Mouse (Mus musculus) lung, embryonic 15.5 days (tissue): ENCODE data around the gene Fis1. TPM values are rescaled to one million over a fixed set of nuclear protein-coding genes. Genes with fewer than 3 reads are reported as not detected.

ENCODE experiments used
- ATAC-seq: fragments of 200-750 bp; cut with Nextera tagmentation; 2 replicates; pipeline ENCODE4 v1.8.0; 2017; ENCODE audit warnings: moderate number of reproducible peaks, borderline replicate concordance; ENCODE audit not compliant: low FRiP score, low TSS enrichment; ENCODE audit errors: extremely low read depth
- H3K27ac ChIP-seq: fragments of 300-500 bp; sonication (generic); 2 replicates; pipeline ENCODE4 v1.5.1; 2015; ENCODE audit warnings: moderate library complexity, mild to moderate bottlenecking, inconsistent platforms
- H3K27me3 ChIP-seq: fragments of 300-500 bp; sonication (generic); 2 replicates; pipeline ENCODE4 v1.6.1; 2015; ENCODE audit warnings: inconsistent platforms
- H3K36me3 ChIP-seq: fragments of 300-500 bp; sonication (generic); 2 replicates; pipeline ENCODE4 v1.6.1; 2015; ENCODE audit warnings: inconsistent platforms
- H3K4me1 ChIP-seq: fragments of 300-500 bp; sonication (generic); 2 replicates; pipeline ENCODE4 v1.6.1; 2015; ENCODE audit warnings: inconsistent platforms
- H3K4me2 ChIP-seq: fragments of 300-500 bp; sonication (generic); 2 replicates; pipeline ENCODE4 v1.6.1; 2015; ENCODE audit warnings: inconsistent platforms, mild to moderate bottlenecking, moderate library complexity
- H3K4me3 ChIP-seq: fragments of 300-500 bp; sonication (generic); 2 replicates; pipeline ENCODE4 v1.5.1; 2015; ENCODE audit warnings: mild to moderate bottlenecking, inconsistent platforms
- H3K9ac ChIP-seq: fragments of 300-500 bp; sonication (generic); 2 replicates; pipeline ENCODE4 v1.6.1; 2015; ENCODE audit warnings: inconsistent platforms
- H3K9me3 ChIP-seq: fragments of 300-500 bp; sonication (generic); 2 replicates; pipeline ENCODE4 v1.6.1; 2016; ENCODE audit warnings: inconsistent platforms
- WGBS: fragments of 180-500 bp; shearing (Covaris S2); methylation state at CpG from one replicate; pipeline ENCODE4 v1.1.7; 2015; 5-methylcytosine and 5-hydroxymethylcytosine counted together
- polyA plus RNA-seq: library from polyadenylated mRNA; unstranded; fragments of >200 nt; fragmentation: Nextera tagmentation; extraction: Ambion mirVana; gene quantifications from 2 replicates; pipeline ENCODE4 v1.2.1, GENCODE M21; 2015

The Fis1 gene
- 291 and 292 TPM in 2 replicates for polyA plus RNA-seq

DNA sequence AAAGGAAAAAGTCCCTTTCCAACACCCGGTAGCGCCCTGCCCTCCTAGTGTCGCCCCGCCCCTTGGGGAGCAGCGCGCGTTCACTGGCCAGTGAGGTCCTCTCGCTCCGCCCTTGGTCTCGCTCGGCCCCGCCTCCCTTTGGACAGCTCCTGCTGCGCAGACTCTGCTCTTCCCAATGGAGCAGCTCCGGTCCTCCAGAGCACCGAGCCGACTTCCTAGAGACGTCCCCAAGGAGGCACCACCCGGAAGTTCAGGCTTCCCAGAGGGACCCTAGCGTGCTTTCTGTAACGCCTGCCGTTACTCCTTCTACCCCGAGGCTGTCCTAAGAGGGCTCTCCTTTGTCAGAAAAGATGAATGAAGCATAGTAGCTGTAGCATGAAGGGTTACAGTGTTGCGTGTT, at the start of gene Fis1:
Gene Fis1 (plus strand): TSS at position 261 of the 400 bp plus-strand sequence.
- peaks cover 24% of the 10 kb centered on the region for H3K4me1 ChIP-seq
- no peaks in the 10 kb centered on the region for H3K27me3 ChIP-seq
- no peaks in the 10 kb centered on the region for H3K36me3 ChIP-seq
- H3K4me2 ChIP-seq, result peak within 1 kb of the TSS; percentile 73
- ATAC-seq, result peak; percentile 99
- under 1% methylated on average over 23 of the region's 23 CpGs for WGBS
- peak within 1 kb of the TSS; percentile 76 for H3K27ac ChIP-seq
- peak within 1 kb of the TSS; percentile 80 for H3K9ac ChIP-seq
- no peaks in the 10 kb centered on the region for H3K9me3 ChIP-seq
- peak within 1 kb of the TSS; percentile 72 for H3K4me3 ChIP-seq

DNA sequence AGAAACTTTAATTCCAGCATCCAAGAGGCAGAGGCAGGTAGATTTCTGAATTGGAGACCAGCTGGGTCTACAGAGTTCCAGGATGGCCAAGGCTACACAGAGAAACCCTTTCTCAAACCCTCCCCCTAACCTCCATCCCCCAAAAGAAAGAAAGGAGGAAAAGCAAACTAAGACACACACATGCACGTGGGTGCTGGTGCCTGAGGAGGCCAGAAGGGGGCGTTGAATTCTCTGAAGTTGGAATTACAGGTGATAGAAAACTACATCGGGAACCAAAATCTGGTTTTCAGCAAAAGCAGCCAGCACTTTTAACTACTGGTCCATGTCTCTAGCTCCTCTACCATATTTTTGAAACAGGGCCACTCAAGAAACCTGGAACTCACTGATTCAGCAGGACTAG, 48.5 kb upstream of the Fis1 start:
- Histone ChIP-seq H3K9ac (no peak overlapping the region), H3K4me3 (no peak overlapping the region), H3K4me2 (no peak overlapping the region), H3K4me1 (0 out of 2 replicates have a peak, but pooled peaks cover 10% of the 10 kb centered on the region), H3K36me3 (no peaks in the 10 kb centered on the region), H3K9me3 (no peaks in the 10 kb centered on the region), H3K27me3 (no peaks in the 10 kb centered on the region), H3K27ac (no peak overlapping the region)
- 54% methylated on average over 3 of the region's 3 CpGs for WGBS
- ATAC-seq, result no peak

DNA sequence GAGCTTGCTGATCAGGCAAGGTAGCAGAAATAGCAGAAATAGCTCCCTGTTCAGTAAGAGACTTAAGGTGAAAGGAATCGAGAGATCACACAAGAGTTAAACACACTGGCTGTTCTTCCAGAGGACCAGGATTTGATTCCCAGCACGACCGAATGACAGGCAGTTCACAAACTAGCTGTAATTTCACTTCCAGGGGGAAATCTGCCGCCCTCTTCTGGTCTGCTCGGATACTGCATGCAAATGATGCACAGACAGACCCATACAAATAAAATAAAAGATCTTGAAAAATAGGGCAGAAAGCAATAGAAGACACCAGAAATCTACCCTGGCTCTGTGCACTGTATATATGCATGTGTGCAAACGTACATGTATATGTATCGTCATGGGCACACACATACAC, 47.4 kb upstream of the Fis1 start:
- Histone ChIP-seq H3K4me2 (no peak overlapping the region), H3K4me1 (0 out of 2 replicates have a peak, but pooled peaks cover 10% of the 10 kb centered on the region), H3K27me3 (no peaks in the 10 kb centered on the region), H3K9ac (no peak overlapping the region), H3K9me3 (no peaks in the 10 kb centered on the region), H3K36me3 (no peaks in the 10 kb centered on the region), H3K27ac (no peak overlapping the region), H3K4me3 (no peak overlapping the region)
- whole genome bisulfite sequencing, result 48% methylated on average over 7 of the region's 7 CpGs
- no peak for ATAC-seq

DNA sequence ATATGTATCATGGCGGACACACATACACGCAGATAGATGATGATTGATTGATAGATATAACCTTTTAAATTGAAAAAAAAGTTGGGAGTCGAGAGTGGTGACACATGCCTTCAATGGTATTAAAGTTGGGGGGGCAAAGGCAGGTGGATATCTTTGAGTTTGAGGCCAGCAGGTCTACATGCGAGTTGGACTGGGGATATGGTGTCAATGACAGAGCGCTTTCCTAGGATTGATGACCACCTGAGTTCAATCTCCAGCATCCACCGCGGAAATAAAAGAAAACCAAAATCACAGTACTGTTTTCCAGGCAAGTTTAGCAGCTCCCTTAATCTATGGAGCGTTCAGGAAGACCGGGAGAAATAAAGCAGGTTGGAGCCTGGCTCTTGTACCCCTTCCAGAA, 45.5 kb upstream of the Fis1 start:
- peak overlapping the region; percentile 29 for H3K9ac ChIP-seq
- 36% methylated on average over 9 of the region's 9 CpGs for WGBS
- H3K4me1 ChIP-seq, result 0 out of 2 replicates have a peak, but pooled peaks cover 10% of the 10 kb centered on the region

DNA sequence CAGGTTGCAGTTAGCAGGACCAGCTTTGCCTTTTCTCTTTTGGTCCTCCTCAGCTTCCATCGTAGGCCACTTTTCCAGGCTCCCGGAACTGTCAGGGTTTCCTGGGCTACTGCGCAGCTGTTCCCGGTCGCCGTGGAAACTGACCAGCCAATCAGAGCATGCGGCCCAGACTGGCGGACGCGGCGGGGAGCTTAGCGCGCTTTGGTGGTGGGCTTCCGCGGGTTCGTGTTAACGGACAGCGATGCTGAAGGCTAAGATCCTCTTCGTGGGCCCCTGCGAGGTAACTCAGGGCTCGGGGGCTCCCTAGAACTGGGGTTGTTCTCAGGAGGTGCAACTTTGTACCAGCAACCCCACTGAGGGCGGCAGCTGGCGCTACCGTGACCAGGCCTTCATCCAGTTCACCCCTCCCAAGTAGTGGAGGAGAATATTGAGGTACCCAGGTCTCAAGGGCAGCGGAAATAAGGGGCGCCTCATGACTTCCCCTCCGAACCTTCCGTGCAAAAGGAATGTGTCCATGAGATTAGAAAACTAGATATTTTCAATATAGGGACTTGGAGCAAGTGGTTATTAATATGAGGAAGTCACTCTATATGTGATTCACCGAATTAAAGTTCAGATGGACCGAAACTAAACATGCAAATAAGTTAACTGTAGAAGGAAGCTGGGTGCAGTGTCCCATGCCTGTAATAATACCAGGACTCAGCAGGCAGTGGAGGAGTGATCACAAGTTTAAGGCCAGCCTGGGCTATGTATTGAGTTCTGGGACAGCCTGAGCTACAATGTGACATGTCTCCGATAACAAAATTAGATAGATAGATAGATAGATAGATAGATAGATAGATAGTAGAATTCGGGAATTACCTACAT, 44.9 kb upstream of the Fis1 start, which contains the start of gene Ift22:
Gene Ift22 (plus strand): TSS at position 160 of the 867 bp plus-strand sequence.
- ATAC-seq, result peak; percentile 92
- peak within 1 kb of the TSS; percentile 74 for H3K4me2 ChIP-seq
- H3K36me3 ChIP-seq, result peaks cover 17% of the 10 kb centered on the region; the same call in 1 of the 2 replicates
- H3K9ac ChIP-seq, result peak within 1 kb of the TSS; percentile 70
- H3K4me1 ChIP-seq, result 0 out of 2 replicates have a peak, but pooled peaks cover 10% of the 10 kb centered on the region
- WGBS, result 7% methylated on average over 32 of the region's 32 CpGs
- peak within 1 kb of the TSS; percentile 82 for H3K4me3 ChIP-seq
- H3K27me3 ChIP-seq, result no peaks in the 10 kb centered on the region
- no peak within 1 kb of the TSS for H3K27ac ChIP-seq
- H3K9me3 ChIP-seq, result no peaks in the 10 kb centered on the region

More for the DNA sequence above, 45.5 kb upstream of the Fis1 start:
- Histone ChIP-seq H3K36me3 (peaks cover 12% of the 10 kb centered on the region; the same call in 1 of the 2 replicates), H3K4me3 (peak overlapping the region; percentile 82), H3K4me2 (peak overlapping the region; percentile 74), H3K9me3 (no peaks in the 10 kb centered on the region), H3K27ac (no peak overlapping the region), H3K27me3 (no peaks in the 10 kb centered on the region)
- ATAC-seq, result 0 out of 2 replicates have a peak, but pooled peaks have one; percentile 7

DNA sequence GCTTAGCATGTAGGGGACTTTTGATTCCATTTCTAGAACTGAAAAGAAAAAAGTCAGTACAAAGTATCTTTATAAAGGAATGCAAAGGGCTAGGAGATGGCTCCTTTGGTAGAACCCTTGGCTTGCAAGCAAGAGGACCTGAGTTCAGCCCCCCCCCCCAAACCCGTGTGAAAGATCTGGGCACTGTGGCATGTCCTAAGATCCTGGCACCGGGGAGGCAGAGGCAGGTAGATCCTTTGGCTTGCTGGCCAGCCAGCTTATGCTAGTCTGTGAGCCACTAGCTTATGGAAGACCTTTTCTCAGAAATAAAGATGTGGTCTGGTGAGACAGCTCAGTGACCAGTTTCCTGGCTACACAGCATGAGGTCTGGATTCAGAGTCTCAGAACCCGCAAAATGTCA, 38.9 kb upstream of the Fis1 start:
- WGBS, result 76% methylated on average over 3 of the region's 3 CpGs
- ATAC-seq, result no peak
- H3K9me3 ChIP-seq, result no peaks in the 10 kb centered on the region
- no peaks in the 10 kb centered on the region for H3K27me3 ChIP-seq
- peaks cover 17% of the 10 kb centered on the region; the same call in 1 of the 2 replicates for H3K36me3 ChIP-seq
- H3K9ac ChIP-seq, result no peak overlapping the region
- no peak overlapping the region for H3K4me2 ChIP-seq
- H3K4me1 ChIP-seq, result no peaks in the 10 kb centered on the region
- no peak overlapping the region for H3K4me3 ChIP-seq
- H3K27ac ChIP-seq, result no peak overlapping the region

DNA sequence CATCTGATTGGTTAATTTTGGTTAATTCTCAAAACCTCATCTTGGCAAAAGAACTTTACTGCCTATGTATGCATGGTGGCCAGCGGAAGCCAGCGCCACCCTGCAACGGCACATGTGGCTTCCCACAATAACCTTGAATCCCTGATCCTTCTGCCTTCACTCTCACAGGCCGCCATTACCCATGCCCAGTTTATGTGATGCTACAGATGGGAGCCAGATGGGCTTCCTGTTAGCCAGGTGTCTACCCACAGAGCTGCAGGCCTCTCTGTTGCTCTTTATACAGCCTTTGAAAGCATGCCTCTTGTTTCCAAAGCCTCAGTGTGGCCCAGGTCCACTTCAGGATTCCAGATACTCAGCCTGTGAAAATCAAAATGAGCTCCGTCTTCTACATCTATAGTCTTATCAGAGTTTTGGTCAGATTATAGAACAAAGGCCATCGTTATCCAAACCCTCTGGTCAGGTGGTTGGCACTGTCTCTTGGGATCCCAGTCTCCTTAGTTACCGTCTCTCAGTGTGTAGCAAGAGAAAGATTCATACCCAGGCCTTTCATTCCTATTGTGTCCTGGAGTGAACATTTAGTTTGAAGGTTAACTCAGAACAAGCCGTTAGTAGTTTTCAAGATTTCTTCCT, 35.3 kb upstream of the Fis1 start:
- 93% methylated on average over 8 of the region's 8 CpGs for WGBS
- H3K9me3 ChIP-seq, result no peaks in the 10 kb centered on the region
- no peak overlapping the region for H3K27ac ChIP-seq
- H3K4me1 ChIP-seq, result peaks cover 6% of the 10 kb centered on the region; the same call in 1 of the 2 replicates
- H3K27me3 ChIP-seq, result no peaks in the 10 kb centered on the region
- H3K36me3 ChIP-seq, result peaks cover 3% of the 10 kb centered on the region; the same call in 1 of the 2 replicates
- ATAC-seq, result no peak
- H3K9ac ChIP-seq, result no peak overlapping the region
- H3K4me2 ChIP-seq, result no peak overlapping the region
- H3K4me3 ChIP-seq, result no peak overlapping the region

DNA sequence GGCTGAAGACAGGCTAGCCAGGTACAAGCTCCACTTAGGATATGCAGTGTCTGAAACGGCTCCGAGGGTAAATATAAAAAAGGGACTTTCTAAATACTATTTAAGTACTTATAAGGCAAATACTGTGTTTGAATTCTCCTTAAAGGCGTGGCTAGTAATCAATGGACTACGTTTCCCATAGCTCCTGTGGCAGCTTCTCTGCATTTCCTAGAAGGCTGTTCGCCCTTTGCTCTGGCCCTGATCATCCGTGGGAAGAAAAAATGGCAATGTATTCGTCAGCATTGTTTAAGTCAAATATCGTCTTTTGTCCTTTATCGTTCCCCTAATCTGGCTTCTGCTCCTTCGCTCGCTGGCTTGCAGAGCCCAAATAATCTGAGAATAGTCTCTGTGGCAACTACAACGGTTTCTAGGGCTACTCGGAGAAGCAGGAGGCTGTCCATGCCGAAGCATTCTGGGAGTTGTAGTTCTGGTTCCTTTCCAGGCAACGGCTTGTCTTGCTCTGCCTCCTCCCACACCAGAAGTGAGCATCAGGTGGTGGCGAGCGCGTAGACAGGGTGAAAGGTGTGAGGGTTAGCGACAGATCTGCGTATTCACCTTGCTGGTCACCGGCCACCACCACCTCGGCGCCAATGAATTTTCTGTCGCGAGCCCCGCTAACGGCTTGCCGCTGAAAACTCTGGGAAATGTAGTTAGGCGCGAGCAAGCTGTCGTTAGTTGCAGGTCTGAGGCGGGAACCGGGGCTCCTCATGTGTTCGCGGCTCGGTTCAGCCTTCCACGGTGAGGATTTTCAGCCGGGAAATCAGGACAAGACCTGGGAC, 34.2 kb upstream of the Fis1 start:
- ATAC-seq, result peak; percentile 85; the same call in 1 of the 2 replicates
- Histone ChIP-seq H3K4me2 (peak overlapping the region; percentile 87), H3K4me3 (peak overlapping the region; percentile 54), H3K36me3 (no peaks in the 10 kb centered on the region), H3K9ac (peak overlapping the region; percentile 51), H3K27me3 (no peaks in the 10 kb centered on the region), H3K9me3 (no peaks in the 10 kb centered on the region), H3K27ac (no peak overlapping the region), H3K4me1 (peaks cover 6% of the 10 kb centered on the region; the same call in 1 of the 2 replicates)
- 2% methylated on average over 38 of the region's 38 CpGs for WGBS

DNA sequence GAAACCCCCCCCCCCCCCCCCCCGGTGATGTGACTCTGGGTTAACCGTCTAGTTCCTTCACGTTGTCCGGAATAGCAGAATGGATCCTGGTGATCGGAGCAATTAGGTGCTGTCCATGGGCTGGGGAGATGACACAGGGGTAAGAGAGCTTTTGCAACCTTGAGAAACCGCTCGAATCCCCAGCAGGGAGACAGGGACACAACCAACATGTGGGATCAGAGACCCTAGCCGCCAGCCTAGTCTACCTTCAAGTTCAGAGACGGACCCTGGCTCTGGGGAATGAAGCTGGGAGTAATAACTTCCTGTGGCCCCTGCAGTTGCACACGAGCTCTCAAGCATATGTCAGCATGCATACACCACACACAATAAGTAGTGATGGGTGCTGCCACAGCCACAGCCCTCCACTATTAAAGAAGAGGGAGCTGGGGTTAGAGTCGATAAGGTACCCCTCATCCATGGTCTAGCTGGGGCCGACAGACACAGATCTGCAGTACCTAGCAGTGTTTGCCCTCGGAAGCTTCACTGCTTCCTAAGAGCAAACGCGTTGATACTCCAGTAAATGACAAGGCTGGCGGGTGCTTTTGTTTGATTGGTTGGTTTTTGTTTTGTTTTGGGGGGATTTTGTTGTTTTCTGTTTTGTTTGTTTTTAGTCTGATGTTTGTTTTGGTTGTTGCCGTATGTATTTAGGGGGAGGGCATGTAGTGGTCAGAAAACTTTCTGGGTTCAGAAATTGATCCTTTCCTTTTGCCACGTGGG, 33.4 kb upstream of the Fis1 start:
- Histone ChIP-seq H3K27me3 (no peaks in the 10 kb centered on the region), H3K9ac (peak overlapping the region; percentile 51), H3K4me1 (peaks cover 6% of the 10 kb centered on the region; the same call in 1 of the 2 replicates), H3K4me3 (peak overlapping the region; percentile 54), H3K9me3 (no peaks in the 10 kb centered on the region), H3K36me3 (no peaks in the 10 kb centered on the region), H3K4me2 (peak overlapping the region; percentile 87), H3K27ac (no peak overlapping the region)
- 16% methylated on average over 18 of the region's 18 CpGs for WGBS
- ATAC-seq, result no peak

DNA sequence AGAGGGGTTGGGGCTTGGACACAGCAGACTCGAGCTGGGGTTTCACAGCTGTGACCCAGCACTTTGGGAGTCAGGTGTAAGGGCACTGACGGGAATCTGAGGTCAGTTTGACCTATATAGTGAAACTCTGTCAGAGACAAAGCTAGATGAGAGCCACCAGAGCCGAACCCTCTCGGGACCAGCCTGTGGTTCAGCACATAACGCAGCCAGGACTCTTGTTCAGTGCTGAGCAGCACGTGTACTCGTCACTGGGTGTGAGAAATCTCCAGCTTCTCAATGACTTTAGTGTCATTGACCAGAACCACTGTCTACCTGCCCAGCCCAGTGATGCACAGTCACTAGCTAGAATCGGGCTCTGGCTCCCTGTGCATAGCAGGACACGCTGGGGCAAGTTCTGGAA, 30.2 kb upstream of the Fis1 start:
- Histone ChIP-seq H3K36me3 (0 out of 2 replicates have a peak, but pooled peaks cover 3% of the 10 kb centered on the region), H3K4me2 (no peak overlapping the region), H3K9me3 (no peaks in the 10 kb centered on the region), H3K4me3 (no peak overlapping the region), H3K9ac (no peak overlapping the region), H3K4me1 (peaks cover 6% of the 10 kb centered on the region; the same call in 1 of the 2 replicates), H3K27me3 (no peaks in the 10 kb centered on the region), H3K27ac (no peak overlapping the region)
- ATAC-seq, result no peak
- WGBS, result 81% methylated on average over 9 of the region's 9 CpGs
